Mouse (Mus musculus): ENCODE results near the gene Gabarapl2. TPM values are rescaled to one million over a fixed set of nuclear protein-coding genes. Genes with fewer than 3 reads are reported as not detected.
"Not testable (repeated sequence)": the region's sequence is repeated elsewhere in the genome, so short reads cannot be mapped to it uniquely, and the experiment has no call there.

The Gabarapl2 gene
- total RNA-seq, 2 experiments from 2014 or later = 196 to 239 TPM

DNA sequence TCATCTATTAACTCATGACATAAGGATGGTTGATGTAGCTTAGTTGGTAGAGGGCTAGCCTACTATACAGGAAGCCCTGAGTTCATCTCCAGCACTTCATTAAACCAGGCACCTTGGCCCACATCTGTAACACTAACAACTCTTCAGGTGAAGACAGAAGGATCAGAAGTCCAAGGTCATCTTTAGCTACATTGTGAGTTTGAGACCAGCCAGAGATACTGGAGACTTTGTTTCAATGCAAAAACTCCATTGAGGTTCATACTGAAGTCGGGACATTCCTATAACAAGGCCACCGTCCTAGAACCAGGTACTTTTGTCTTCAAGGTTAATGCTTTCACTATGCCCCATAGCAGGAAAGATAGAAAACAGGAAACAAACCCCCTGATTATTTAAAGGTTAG lies 6.3 kb upstream of the Gabarapl2 start:
- no peak for DNase-seq (ENCODE audit: extremely low spot score in 1 of 2, low spot score in 1 of 2)

DNA sequence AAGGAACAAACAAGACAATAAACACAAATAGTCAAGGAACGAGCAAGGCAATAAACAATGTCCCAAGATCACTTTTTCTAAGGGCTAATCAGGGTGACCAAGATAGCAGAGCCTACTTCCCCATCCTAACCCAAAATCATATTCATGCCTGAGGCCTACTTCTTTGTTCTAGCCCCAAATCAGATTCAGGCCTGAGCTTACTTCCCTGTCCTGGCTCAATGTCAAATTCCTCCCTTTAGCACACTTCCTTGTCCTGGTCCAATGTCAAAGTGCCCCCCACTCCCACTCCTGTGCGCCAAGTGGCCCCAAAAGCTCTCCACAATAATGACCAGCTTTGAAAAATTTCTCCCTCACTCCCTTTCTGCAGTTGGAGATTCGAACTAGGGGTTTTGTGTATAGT lies 3.3 kb upstream of the Gabarapl2 start:
- DNase-seq (ENCODE audit: extremely low spot score in 1 of 2, low spot score in 1 of 2) = no peak

DNA sequence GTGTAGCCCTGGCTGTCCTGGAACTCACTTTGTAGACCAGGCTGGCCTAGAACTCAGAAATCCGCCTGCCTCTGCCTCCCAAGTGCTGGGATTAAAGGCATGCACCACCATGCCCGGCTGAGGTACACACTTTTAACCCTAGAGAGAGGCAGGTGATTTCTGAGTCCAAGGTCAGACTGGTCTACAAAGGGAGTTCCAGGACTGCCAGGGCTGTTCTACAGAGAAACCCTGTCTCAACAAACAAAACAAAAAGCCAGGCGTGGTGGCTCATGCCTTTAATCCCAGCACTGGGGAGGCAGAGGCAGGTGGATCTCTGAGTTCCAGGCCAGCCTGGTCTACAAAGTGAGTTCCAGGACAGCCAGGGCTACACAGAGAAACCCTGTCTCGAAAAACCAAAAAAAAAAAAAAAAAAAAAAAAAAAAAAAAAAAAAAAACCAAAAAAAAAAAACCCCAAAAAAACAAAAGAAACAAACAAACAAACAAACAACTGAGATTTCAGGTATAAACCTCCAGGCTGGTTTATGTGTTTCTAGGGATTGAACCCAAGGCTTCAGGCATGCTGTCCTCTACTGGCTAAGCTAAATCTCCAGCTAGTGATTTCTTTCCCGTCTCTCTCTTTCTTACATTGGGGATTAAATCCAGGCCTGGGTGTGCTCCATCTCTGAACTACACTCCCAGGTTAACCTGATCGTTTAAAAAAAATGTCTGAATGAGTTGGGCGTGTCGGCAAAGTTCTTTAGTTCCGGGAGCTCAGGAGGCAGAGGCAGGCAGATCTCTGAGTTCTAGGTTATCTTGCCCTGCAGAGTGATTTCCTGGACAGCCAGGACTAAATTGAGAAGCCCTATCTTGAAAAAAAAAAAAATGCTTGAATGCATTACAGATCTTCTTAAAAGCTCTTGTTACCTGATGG lies 2.2 kb upstream of the Gabarapl2 start:
- not testable (repeated sequence) for DNase-seq (ENCODE audit: extremely low spot score in 1 of 2, low spot score in 1 of 2)

- DNase-seq (ENCODE audit: extremely low spot score in 1 of 2, low spot score in 1 of 2) = no peak
Observed at GRCm38 (mm10) chr8:111939516-111940142, 874 bp upstream of the Gabarapl2 start.

DNA sequence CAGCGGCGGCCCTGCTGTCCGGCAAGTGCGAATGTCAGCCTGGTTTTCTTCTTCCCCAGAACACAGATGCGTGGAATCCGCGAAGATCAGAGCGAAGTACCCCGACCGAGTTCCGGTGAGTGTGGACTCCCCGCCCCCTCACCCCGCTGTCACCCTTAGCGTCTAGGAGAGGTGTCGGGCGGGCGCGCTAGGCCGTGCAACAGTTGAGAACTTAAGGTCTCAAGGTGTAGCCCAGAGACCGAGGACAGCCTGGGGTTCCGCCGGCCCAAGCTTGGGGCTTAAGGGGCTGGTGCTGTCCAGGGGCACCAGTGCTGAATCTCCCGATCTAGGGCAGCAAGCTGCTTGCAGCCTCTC lies 575 bp downstream of the Gabarapl2 start:
- peak in 1 of 2 experiments; percentile 28 for DNase-seq (ENCODE audit: extremely low spot score in 1 of 2, low spot score in 1 of 2)

DNA sequence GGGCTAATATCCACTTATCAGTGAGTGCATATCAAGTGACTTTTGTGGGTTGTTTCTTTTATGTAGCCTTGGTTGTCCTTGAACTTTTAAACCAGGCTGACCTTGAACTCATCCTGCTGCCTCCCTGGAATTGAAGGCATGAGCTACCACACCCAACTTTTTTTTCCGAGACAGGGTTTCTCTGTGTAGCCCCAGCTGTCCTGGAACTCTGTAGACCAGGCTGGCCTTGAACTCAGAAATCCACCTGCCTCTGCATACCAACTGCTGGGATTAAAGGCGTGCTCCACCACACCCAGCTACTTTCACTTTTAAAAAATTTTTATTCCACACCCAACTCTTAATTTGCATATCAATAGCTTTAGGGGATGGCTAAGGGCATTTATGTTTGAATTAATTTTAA lies 3.0 kb downstream of the Gabarapl2 start:
- no peak for DNase-seq (ENCODE audit: extremely low spot score in 1 of 2, low spot score in 1 of 2)

DNA sequence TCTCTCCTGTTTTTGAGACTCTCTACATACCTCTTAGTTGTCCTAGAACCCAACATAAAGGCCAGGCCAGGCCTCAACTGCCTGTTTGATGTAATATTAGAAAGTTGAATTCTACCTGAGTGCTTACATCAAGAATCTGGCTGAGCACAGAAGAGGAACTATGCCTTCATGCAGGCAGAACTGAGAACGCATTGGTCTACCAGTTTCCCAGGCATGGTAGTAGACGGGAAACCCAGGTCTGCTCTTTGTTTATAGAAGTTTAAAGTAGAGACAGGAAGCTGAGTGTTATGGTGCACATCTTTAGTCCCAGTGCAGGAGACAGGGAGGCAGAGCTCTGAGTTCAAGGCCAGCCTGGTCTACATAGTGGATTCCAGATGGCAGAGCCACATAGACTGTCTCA lies 6.6 kb downstream of the Gabarapl2 start:
- DNase-seq (ENCODE audit: extremely low spot score in 1 of 2, low spot score in 1 of 2) = no peak

GRCm38 (mm10) chr8:111947954-111948353 lies 7.5 kb downstream of the Gabarapl2 start:
- DNase-seq (ENCODE audit: extremely low spot score in 1 of 2, low spot score in 1 of 2) = no peak

DNA sequence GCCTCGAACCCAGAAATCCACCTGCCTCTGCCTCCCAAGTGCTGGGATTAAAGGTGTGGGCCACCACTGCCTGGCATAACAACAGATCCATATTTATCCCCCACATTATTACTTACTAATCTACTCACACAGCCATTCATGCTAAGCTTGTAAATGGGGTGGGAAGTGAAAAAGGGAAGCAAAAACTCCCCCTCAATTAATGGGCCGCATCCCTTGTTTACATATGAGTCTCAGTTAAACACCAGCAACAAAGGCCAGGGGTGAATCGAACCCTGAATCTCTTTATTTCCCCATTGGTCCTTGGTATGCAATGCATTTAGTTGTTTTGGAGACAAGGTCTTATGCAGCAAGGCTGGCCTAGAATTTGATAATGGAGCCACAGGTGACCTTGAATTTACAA lies 10.3 kb downstream of the Gabarapl2 start:
- no peak for DNase-seq (ENCODE audit: extremely low spot score in 1 of 2, low spot score in 1 of 2)

DNA sequence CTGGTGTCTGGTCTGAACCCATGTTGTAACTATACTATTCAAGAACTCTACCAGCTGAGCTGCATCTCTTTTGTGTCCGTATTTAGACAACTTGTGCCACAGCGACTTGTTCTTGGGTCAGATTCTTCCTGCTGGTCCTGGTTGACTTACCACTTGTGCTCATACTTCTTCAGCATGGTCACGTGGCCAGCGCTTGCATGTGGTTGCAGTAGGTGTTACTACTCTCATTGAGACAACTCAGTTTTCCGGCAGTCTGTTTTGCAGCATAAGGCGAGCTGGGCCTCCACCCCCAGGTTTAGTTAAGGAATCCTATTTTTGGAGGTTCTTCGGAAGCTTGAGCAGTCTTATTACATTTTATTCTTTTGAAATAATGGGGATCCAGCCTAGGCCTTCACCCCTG lies 10.8 kb downstream of the Gabarapl2 start:
- DNase-seq (ENCODE audit: extremely low spot score in 1 of 2, low spot score in 1 of 2) = no peak

DNA sequence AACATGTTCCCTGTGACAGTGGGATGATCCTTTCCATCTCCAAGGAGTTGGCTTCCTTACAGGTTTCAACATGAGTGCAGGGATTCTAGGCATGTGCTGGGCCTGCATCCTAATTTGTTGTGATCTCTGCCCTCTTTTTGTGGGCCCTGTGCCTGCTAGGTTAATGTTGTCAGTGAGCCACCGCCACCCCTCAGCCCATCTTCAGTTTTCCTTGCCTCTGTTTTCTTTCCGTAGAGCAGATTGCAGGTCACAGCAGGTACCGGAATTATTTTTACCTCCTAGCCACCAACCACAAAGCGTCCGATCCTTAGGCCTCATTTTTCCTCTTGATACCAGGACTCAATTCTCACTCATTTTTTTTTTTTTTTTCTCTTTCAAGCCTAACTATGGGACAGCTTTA lies 11.4 kb downstream of the Gabarapl2 start:
- DNase-seq (ENCODE audit: extremely low spot score in 1 of 2, low spot score in 1 of 2) = no peak

GRCm38 (mm10) chr8:111954844-111955594 lies 14.5 kb downstream of the Gabarapl2 start:
- DNase-seq (ENCODE audit: extremely low spot score in 1 of 2, low spot score in 1 of 2) = no peak

DNA sequence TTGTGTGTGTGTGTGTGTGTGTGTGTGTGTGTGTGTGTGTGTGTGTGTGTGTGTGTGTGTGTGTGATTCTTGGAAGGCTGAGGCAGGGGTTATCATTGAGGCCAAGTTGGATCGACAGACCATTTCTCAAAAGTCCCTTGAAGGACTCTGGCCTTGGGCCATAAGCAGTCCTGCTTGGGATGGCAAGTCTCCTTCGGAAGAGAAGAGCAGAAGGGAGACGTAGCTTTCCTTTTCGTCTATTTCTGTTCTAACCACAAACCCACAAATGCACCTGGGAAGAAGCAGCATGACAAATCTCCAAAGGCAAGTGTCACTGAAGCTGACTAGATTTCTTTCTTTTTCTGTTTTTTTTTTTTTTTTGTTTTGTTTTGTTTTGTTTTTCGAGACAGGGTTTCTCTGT lies 15.4 kb downstream of the Gabarapl2 start:
- DNase-seq (ENCODE audit: extremely low spot score in 1 of 2, low spot score in 1 of 2) = no peak

DNA sequence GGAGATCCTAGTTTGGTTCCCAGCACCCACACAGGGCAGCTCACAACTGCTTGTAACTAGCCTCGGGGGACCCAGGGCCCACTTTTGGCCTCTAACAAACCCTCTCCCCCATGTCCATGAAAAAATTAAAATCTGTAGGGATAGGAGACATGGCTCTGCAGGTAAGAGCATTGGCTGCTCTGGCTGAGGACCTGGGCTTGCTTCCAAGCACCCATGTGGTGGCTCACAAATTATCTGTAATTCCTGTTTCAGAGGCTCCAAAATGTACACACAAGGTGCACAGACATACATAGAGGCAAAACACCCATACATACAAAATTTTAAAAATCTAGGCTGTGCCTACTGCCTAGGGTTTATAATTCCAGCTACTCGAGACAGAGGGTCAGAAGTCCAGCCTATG lies 16.7 kb downstream of the Gabarapl2 start:
- DNase-seq (ENCODE audit: extremely low spot score in 1 of 2, low spot score in 1 of 2) = no peak

- no peak for DNase-seq (ENCODE audit: extremely low spot score in 1 of 2, low spot score in 1 of 2)
Observed at GRCm38 (mm10) chr8:111960591-111961321, 20.3 kb downstream of the Gabarapl2 start.

DNA sequence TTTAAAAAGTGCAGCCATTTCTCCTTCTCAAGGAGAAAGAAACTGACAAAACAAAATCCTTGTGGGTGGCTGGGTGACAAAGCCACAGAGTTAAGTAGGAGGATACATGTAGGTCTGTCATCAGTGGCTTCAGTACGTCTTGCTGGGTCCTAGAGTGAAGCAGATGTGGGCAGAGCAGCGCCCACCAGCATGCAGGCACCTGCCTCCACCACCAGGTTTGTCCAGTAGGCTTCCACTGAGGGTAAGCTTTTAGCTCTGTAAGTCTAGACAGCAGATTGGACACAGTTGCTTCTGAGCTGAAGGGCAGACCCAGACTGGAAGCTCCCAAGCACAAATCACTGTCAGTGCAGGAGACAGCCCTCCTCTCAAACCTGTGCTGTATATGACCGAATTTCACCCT lies 20.8 kb downstream of the Gabarapl2 start:
- DNase-seq (ENCODE audit: extremely low spot score in 1 of 2, low spot score in 1 of 2) = no peak

DNA sequence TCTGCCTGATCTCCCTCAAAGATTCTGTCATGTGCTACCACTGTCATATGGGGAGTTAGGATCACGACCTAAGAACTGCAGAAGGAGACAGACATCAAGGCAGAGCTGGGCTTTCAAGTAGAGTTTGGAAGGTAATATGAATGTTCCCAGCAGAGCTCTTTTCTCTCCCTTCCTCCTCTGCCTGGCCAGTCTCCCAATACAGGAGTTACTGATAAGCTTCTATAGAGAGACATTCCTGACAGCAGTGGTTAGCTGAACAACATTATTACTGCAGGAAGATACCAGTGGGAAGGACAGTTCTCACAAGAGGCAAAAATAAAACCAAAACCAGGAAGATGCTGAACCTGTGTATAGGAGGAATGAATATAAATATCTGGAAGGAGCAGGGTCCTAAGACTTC lies 22.1 kb downstream of the Gabarapl2 start:
- no peak for DNase-seq (ENCODE audit: extremely low spot score in 1 of 2, low spot score in 1 of 2)

DNA sequence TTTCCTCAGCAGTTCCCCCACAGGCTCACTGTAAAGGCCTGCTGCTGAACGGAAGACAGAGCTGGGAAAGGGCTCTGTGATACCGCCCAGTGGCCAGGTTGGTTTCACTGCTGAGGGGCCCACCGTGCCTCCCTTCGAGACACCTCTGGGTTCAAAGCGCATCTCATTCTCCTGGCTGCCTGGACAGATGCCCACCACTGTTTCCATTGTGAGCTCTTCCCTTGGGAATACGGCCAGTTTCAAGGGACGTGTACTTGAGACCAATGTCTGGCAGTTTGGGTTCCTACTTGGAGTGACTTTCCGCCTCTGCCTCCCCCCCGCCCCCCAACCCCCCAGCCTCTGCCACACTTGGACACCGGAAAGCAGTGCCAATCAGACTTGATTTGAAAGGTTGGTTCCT lies 22.6 kb downstream of the Gabarapl2 start:
- DNase-seq (ENCODE audit: extremely low spot score in 1 of 2, low spot score in 1 of 2) = no peak

- no peak for DNase-seq (ENCODE audit: extremely low spot score in 1 of 2, low spot score in 1 of 2)
Observed at GRCm38 (mm10) chr8:111963546-111963945, 23.0 kb downstream of the Gabarapl2 start.

DNA sequence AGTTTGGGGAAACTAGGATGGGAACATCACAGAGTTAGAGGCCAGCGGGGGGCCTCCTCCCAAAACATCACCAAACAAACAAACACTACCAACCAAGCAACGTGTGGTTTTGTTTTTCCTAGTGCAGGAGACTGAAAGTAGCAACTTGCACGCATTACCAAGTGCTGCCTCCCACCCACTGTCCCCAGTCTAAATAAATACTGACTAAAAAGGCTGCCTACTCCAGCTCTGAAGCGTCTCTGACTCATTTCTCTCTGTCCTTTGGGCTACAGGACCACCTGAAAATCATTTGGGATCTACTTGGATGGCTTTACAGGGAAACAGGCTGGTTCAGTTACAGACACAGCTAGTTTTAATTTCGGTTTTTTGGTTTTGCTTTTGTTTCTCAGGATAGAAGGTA lies 23.8 kb downstream of the Gabarapl2 start:
- DNase-seq (ENCODE audit: extremely low spot score in 1 of 2, low spot score in 1 of 2) = no peak
